Mouse (Mus musculus) midbrain, embryonic 15.5 days (tissue): ENCODE data around the gene Inhbb. TPM values are rescaled to one million over a fixed set of nuclear protein-coding genes. Genes with fewer than 3 reads are reported as not detected.

Experiments used
- ATAC-seq: fragments of 200-750 bp; cut with Nextera tagmentation; replicated peaks from 2 replicates; pipeline ENCODE4 v1.8.0; 2017; ENCODE audit warnings: moderate TSS enrichment
- H3K27ac ChIP-seq: fragments of 300-500 bp; sonication (generic); 2 replicates; pipeline ENCODE4 v1.5.1; 2015; ENCODE audit warnings: mild to moderate bottlenecking, inconsistent platforms
- H3K27me3 ChIP-seq: fragments of 300-500 bp; sonication (generic); replicated peaks from 2 replicates; pipeline ENCODE4 v1.6.1; 2015; ENCODE audit warnings: inconsistent platforms
- H3K36me3 ChIP-seq: fragments of 300-500 bp; sonication (generic); replicated peaks from 2 replicates; pipeline ENCODE4 v1.6.1; 2015; ENCODE audit warnings: inconsistent platforms
- H3K4me1 ChIP-seq: fragments of 300-500 bp; sonication (generic); 2 replicates; pipeline ENCODE4 v1.6.1; 2015; ENCODE audit warnings: inconsistent platforms
- H3K4me2 ChIP-seq: fragments of 300-500 bp; sonication (generic); 2 replicates; pipeline ENCODE4 v1.6.1; 2015; ENCODE audit warnings: inconsistent platforms, mild to moderate bottlenecking, moderate library complexity
- H3K4me3 ChIP-seq: fragments of 300-500 bp; sonication (generic); 2 replicates; pipeline ENCODE4 v1.5.1; 2015; ENCODE audit warnings: mild to moderate bottlenecking, inconsistent platforms
- H3K9ac ChIP-seq: fragments of 300-500 bp; sonication (generic); 2 replicates; pipeline ENCODE4 v1.6.1; 2015; ENCODE audit warnings: mild to moderate bottlenecking, inconsistent platforms
- H3K9me3 ChIP-seq: fragments of 300-500 bp; sonication (generic); 2 replicates; pipeline ENCODE4 v1.6.1; 2016; ENCODE audit warnings: inconsistent platforms
- WGBS: fragments of 180-500 bp; shearing (Covaris S2); methylation state at CpG from one replicate; pipeline ENCODE4 v1.1.7; 2015; ENCODE audit warnings: mixed read lengths; 5-methylcytosine and 5-hydroxymethylcytosine counted together
- polyA plus RNA-seq: library from polyadenylated mRNA; unstranded; fragments of >200 nt; fragmentation: Nextera tagmentation; extraction: Ambion mirVana; gene quantifications from 2 replicates; pipeline ENCODE4 v1.2.1, GENCODE M21; 2015

Inhbb gene
- polyA plus RNA-seq, 1 experiment from 2014 or later, result 2.4 TPM

DNA sequence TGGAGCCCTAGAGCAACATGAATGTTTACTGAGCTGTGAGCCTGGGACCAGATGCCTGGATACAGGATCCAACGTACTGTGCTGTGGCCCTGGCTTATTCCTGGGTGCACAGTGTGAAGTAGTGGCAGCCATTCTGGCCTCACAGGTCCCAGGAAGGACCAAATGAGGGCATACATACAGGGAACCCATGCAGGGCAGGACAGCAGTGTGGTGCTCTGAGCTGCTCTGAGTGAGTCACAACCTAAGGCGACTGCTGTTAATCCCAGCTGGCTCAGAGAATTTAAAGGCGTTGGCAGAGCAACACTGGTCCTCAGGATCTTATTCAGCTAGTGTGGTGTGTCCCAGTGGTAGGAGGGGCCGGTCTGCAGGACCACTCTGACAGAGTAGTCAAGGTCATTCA is 31.4 kb downstream of the Inhbb start:
- Histone ChIP-seq H3K27me3 (no peaks in the 10 kb centered on the region; the same call in 1 of the 2 replicates), H3K36me3 (no peaks in the 10 kb centered on the region), H3K9ac (no peak overlapping the region), H3K4me3 (no peak overlapping the region), H3K4me1 (peaks cover 29% of the 10 kb centered on the region), H3K9me3 (no peaks in the 10 kb centered on the region), H3K27ac (no peak overlapping the region), H3K4me2 (no peak overlapping the region)
- no peak for ATAC-seq
- 40% methylated on average over 4 of the region's 4 CpGs for WGBS

DNA sequence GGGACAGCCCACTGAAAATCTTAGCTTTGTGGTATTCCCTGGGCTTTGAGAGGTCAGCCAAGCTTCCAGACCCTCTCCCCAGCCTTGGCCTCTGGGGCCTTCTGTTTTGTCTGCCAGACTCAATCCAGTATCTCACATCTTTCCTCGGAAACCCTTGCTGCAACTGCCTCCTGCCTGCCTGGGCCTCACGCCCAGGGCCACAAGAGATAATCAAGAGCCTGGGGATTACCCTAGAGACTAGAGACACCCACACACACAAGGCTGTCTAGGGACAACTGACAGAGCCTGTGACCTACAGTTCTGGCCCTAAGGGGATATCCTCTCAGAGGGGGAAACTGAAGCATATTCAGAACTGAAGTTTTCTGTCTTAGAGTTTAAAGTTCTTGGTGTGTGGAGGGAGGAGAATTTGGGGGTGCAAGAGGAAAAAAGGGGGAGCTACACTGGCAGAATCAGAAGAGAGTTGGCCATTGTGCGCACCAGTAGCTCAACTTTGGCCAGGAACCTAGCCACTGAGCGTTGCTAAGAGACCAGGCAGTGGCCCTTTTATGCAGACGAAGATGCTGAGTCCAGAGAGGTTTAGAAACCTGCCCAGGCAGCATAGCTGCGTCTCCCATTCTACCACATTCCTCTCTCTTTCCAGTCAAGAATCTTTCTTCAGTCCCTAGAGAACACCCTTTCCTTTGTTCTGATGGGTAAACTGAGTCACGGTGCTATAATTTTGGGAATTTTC is 32.1 kb downstream of the Inhbb start:
- 28% methylated on average over 7 of the region's 7 CpGs for WGBS
- ATAC-seq, result no peak
- peak overlapping the region; percentile 70; the same call in 1 of the 2 replicates for H3K27ac ChIP-seq
- H3K4me1 ChIP-seq, result peaks cover 29% of the 10 kb centered on the region
- no peak overlapping the region for H3K4me3 ChIP-seq
- no peak overlapping the region for H3K4me2 ChIP-seq
- no peaks in the 10 kb centered on the region; the same call in 1 of the 2 replicates for H3K27me3 ChIP-seq
- H3K36me3 ChIP-seq, result no peaks in the 10 kb centered on the region
- no peaks in the 10 kb centered on the region for H3K9me3 ChIP-seq
- H3K9ac ChIP-seq, result no peak overlapping the region

DNA sequence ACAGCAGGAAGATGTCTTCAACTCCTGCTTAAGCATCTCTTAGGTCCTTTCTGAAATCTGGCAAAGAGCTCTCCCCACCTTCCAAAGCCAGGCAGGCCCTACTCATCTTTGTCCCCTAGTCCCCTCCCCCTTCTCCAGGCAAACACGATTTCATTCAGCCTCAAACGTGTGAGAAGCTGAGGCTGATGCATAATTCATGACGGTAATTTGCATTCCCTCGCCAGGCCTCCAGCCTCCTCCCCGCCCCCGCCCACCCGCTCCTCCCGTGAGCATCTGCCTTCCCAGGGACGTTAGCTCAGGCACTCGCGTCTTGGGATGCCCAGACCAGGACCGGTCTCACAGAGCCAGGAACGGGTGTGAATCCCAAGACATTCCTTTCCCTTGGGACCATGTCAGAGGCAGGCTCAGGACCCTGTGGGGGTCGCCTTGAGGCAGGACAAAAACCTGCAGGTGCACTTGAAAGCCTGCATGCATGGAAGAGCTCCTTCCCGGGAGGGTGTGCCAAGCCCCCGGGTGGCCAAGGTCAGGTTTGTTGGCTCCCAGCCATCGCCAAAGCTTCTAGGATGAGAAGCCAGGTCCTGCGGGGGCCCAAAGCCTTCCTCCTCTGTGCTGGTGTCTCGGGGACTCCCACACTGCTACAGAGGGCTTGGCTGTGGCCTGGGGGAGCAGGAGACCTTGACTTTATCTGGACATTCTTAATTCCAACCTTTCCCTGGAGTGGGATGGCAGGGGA is 33.2 kb downstream of the Inhbb start:
- H3K9ac ChIP-seq, result peak overlapping the region; percentile 20; the same call in 1 of the 2 replicates
- 4% methylated on average over 19 of the region's 19 CpGs for WGBS
- peak overlapping the region; percentile 48 for H3K4me2 ChIP-seq
- no peaks in the 10 kb centered on the region; the same call in 1 of the 2 replicates for H3K27me3 ChIP-seq
- H3K36me3 ChIP-seq, result no peaks in the 10 kb centered on the region
- peak overlapping the region; percentile 70 for H3K27ac ChIP-seq
- peaks cover 29% of the 10 kb centered on the region for H3K4me1 ChIP-seq
- H3K9me3 ChIP-seq, result no peaks in the 10 kb centered on the region
- peak; percentile 90 for ATAC-seq
- H3K4me3 ChIP-seq, result peak overlapping the region; percentile 20

DNA sequence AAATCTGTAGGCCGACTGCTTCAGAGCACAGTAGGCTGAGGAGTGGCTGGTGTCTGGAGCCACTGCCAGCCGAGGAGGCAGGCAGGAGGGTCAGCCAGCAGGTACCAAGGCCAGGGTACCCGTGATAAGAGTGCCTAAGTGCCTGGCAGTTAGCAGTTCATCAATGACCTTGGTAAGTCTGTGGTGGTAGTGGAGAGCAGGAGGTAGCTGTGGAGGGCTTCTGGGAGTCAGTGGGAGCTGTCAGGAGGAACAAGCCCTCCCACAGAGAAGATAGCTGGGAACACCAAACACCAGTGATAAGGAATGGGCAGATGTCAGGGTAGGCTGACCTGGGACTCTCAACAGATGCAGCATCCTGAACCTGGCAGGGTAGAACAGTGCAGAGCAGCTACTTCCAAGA is 35.7 kb downstream of the Inhbb start:
- Histone ChIP-seq H3K36me3 (no peaks in the 10 kb centered on the region), H3K27ac (no peak overlapping the region), H3K4me2 (no peak overlapping the region), H3K9me3 (no peaks in the 10 kb centered on the region), H3K4me3 (no peak overlapping the region), H3K27me3 (no peaks in the 10 kb centered on the region), H3K9ac (no peak overlapping the region), H3K4me1 (peaks cover 24% of the 10 kb centered on the region)
- 87% methylated on average over 3 of the region's 3 CpGs for WGBS
- no peak for ATAC-seq

DNA sequence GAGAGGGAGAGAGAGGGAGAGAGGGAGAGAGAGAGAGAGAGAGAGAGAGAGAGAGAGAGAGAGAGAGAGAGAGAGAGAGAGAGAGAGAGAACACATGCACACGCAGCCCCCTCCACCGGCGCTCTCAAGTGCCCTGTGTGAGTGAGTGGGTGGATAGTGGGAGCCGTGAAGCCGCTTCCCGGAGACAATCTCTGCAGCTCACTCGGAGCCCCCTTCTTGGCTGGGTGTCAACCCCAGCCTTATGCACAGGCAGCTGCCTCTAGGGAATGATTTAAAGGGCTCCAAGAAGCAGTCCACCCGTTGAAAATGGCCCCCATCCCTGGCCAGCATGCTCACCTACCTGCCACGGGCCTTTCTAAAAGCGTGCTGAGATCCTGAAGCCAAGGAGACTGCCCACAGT is 38.1 kb downstream of the Inhbb start:
- Histone ChIP-seq H3K4me2 (no peak overlapping the region), H3K27me3 (no peaks in the 10 kb centered on the region), H3K4me3 (no peak overlapping the region), H3K4me1 (peaks cover 6% of the 10 kb centered on the region), H3K36me3 (no peaks in the 10 kb centered on the region), H3K9me3 (no peaks in the 10 kb centered on the region), H3K9ac (no peak overlapping the region), H3K27ac (no peak overlapping the region)
- no peak for ATAC-seq
- WGBS, result 67% methylated on average over 10 of the region's 10 CpGs

DNA sequence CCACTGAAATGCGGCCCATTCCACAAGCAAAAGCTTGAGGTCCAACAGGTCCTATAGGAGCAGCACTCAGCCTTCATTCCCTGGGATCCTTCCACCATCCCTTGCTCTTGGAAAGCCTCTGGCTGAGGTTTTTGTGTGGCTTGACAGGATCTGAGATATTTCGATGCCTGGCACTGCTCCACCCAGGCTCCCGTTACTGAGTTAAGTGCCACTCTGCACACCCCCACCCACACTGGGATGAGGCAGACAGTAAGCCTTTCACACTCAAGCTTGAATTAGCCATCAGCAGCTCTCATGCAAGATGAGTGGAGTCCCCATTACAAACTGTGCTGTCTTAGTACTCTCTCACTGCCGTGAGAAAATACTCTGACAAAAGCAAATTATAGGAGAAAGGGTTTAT is 41.4 kb downstream of the Inhbb start:
- H3K9me3 ChIP-seq, result no peaks in the 10 kb centered on the region
- H3K4me3 ChIP-seq, result no peak overlapping the region
- WGBS, result 83% methylated on average over 4 of the region's 4 CpGs
- no peaks in the 10 kb centered on the region for H3K36me3 ChIP-seq
- no peak for ATAC-seq
- no peak overlapping the region for H3K4me2 ChIP-seq
- no peak overlapping the region for H3K27ac ChIP-seq
- H3K27me3 ChIP-seq, result no peaks in the 10 kb centered on the region
- H3K4me1 ChIP-seq, result no peaks in the 10 kb centered on the region
- no peak overlapping the region for H3K9ac ChIP-seq

DNA sequence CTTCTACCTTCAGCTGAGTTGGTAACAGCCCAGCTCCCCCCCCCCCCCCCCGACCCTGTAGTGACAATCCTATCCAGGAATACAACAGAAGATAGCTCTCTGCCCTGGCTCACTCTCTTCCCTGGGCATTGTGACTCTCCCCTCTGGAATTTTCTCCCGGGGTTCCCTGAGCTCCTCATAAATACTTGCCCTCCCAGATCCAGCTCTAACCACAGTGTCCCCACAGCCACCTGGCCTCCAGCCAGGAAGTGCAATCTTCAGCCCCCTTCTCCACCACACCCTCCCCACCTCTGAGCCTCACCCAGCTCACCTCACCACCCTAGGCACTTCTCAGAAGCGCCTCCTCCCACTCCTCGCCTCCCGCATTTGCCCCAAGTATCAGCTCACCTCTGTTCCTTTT is 46.7 kb downstream of the Inhbb start:
- Histone ChIP-seq H3K9ac (no peak overlapping the region), H3K36me3 (no peaks in the 10 kb centered on the region), H3K27ac (no peak overlapping the region), H3K4me2 (no peak overlapping the region), H3K9me3 (no peaks in the 10 kb centered on the region), H3K27me3 (no peaks in the 10 kb centered on the region), H3K4me3 (no peak overlapping the region), H3K4me1 (no peaks in the 10 kb centered on the region)
- WGBS, result 70% methylated on average over 5 of the region's 5 CpGs
- ATAC-seq, result no peak

DNA sequence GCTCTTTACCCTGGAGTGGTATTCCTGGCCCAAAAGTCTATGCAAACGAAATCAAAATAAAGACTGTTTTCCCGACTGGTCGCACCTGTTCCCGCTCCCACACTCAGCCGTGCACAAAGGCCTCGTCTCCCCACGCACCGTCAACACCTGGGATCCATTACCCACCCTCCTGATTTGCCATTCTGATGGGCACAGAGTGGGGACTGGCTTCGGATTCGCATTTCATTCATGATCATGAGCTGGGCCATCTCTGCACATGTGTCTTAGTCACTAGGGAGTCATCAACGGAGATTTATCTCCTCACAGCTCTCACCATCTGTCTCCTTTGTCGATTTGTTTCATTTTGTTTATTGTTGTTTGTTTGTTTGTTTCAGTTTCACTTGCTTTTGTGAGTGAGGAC is 54.5 kb downstream of the Inhbb start:
- Histone ChIP-seq H3K4me1 (no peaks in the 10 kb centered on the region), H3K4me3 (no peak overlapping the region), H3K27ac (no peak overlapping the region), H3K4me2 (no peak overlapping the region), H3K36me3 (no peaks in the 10 kb centered on the region), H3K9me3 (no peaks in the 10 kb centered on the region), H3K27me3 (no peaks in the 10 kb centered on the region), H3K9ac (no peak overlapping the region)
- 68% methylated on average over 12 of the region's 12 CpGs for WGBS
- ATAC-seq, result no peak

DNA sequence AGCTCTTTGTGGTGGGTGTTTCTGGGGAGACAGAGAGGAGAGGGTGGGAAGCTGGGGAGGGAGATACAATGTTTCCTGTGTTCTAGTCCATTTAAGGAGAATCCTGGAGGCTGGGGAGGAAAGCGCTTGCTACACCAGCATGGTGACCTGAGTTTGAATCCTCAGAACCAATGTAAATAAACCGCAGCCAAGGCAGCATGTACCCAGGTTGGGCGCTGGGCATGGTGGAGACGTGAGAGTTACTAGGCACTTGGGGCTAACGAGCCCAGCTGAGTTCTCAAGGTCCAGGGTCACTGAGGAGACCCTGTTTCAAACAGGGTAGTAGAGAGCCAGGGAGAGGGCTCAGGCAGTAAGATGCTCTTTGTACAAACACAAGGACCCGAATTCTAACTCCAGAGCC is 55.7 kb downstream of the Inhbb start:
- Histone ChIP-seq H3K9ac (no peak overlapping the region), H3K4me2 (no peak overlapping the region), H3K4me1 (no peaks in the 10 kb centered on the region), H3K27ac (no peak overlapping the region), H3K36me3 (no peaks in the 10 kb centered on the region), H3K27me3 (no peaks in the 10 kb centered on the region), H3K9me3 (no peaks in the 10 kb centered on the region), H3K4me3 (no peak overlapping the region)
- ATAC-seq, result no peak
- WGBS, result 77% methylated on average over 6 of the region's 6 CpGs

Other genes with a start within 250 kb of the Inhbb start
- gene Ralb, start 82.5 kb upstream of the Inhbb start, polyA plus RNA-seq, result 60.2 and 62.1 TPM in 2 replicates
- gene Tmem185b, start 103.9 kb upstream of the Inhbb start, polyA plus RNA-seq, result 18.2 and 18.7 TPM in 2 replicates
- 20.2 and 20.4 TPM in 2 replicates for gene Epb41l5, start 226.8 kb upstream of the Inhbb start, polyA plus RNA-seq